ENCODE assay signal across 8 mouse cellular contexts in genomic region chr16:97534448-97534847, GRCm38 (mm10). TPM values are rescaled to one million over a fixed set of nuclear protein-coding genes. Genes with fewer than 3 reads are reported as not detected.
DNase-seq lines count a peak whose midpoint lies in the region; ATAC-seq and TF ChIP-seq lines count a peak whose summit lies in the region.

No protein-coding gene starts in this region.

- no peaks in the 10 kb centered on the region for H3K27me3 ChIP-seq in testis, adult 2 months (ENCODE audit: control insufficient read depth, insufficient read depth, low read length)
- no peaks in the 10 kb centered on the region for H3K27me3 ChIP-seq in limb, embryonic 15.5 days

- intact Hi-C loops in gastrocnemius, adult 2 months (cut with DNase I): no loop called here

- H3K4me2 ChIP-seq in limb, embryonic 15.5 days: peak overlapping the region; percentile 38

- WGBS in limb, embryonic 15.5 days: 46% methylated on average over 1 of the region's 1 CpGs

- H3K4me1 ChIP-seq in testis, adult 2 months (ENCODE audit: control insufficient read depth, insufficient read depth, low read length): peaks cover 5% of the 10 kb centered on the region; the same call in 1 of the 2 replicates
- peaks cover 28% of the 10 kb centered on the region for H3K4me1 ChIP-seq in limb, embryonic 15.5 days

- H3K9ac ChIP-seq in limb, embryonic 15.5 days: no peak overlapping the region

- H3K4me3 ChIP-seq in gastrocnemius, adult 2 months: peak overlapping the region; percentile 74
- no peak overlapping the region for H3K4me3 ChIP-seq in testis, adult 2 months (ENCODE audit: control insufficient read depth, low read depth, low read length)
- H3K4me3 ChIP-seq in limb, embryonic 15.5 days: no peak overlapping the region

- TF ChIP-seq POLR2A in testis, adult 2 months (IDR thresholded peaks at IDR 0.05; ENCODE audit: control insufficient read depth, low read depth, low read length): no peak

- no peaks in the 10 kb centered on the region for H3K36me3 ChIP-seq in testis, adult 2 months (ENCODE audit: control insufficient read depth, insufficient read depth, low read length)
- no peaks in the 10 kb centered on the region for H3K36me3 ChIP-seq in limb, embryonic 15.5 days

- no peak for ATAC-seq in limb, embryonic 15.5 days (ENCODE audit: insufficient number of reproducible peaks, low FRiP score, low TSS enrichment, low read depth)
- ATAC-seq in granulocyte monocyte progenitor cell, adult 5-6 weeks (replicated peaks; ENCODE audit: poor library complexity, severe bottlenecking): no peak
- ATAC-seq in megakaryocyte progenitor cell, adult 5-6 weeks (replicated peaks; ENCODE audit: poor library complexity): no peak

- no peaks in the 10 kb centered on the region for H3K9me3 ChIP-seq in limb, embryonic 15.5 days

- no peak for TF ChIP-seq CTCF in gastrocnemius, adult 2 months (IDR thresholded peaks at IDR 0.05)
- TF ChIP-seq CTCF in testis, adult 2 months (IDR thresholded peaks at IDR 0.05; ENCODE audit: control insufficient read depth, insufficient read depth, insufficient replicate concordance, low read depth, low read length): no peak

- no peak for DNase-seq in gastrocnemius, adult 2 months
- DNase-seq in gastrocnemius, postnatal 25 days: no peak
- no peak for DNase-seq in testis, postnatal 14 days (ENCODE audit: low spot score)
- no peak for DNase-seq in right cerebral cortex, postnatal 4 days

- H3K27ac ChIP-seq in gastrocnemius, adult 2 months: peak overlapping the region; percentile 90
- peak overlapping the region; percentile 81 for H3K27ac ChIP-seq in testis, adult 2 months (ENCODE audit: control insufficient read depth, insufficient read depth, low read depth, low read length)
- peak overlapping the region; percentile 82 for H3K27ac ChIP-seq in limb, embryonic 15.5 days

RNA-seq across cellular contexts. Expression of gene Fam3b, which starts 19.8 kb away (rescaled TPM):
- not detected for total RNA-seq in gastrocnemius, adult 2 months (2021)
- total RNA-seq in gastrocnemius, postnatal 25 days (2021): not detected
- polyA plus RNA-seq in testis, adult 2 months (2012; rRNA removed): 43.5 and 47.0 TPM in 2 replicates
- polyA plus RNA-seq in limb, embryonic 15.5 days (2015; fragmentation: Nextera tagmentation; extraction: Ambion mirVana): 2.2 and 3.1 TPM in 2 replicates
- total RNA-seq in granulocyte monocyte progenitor cell, adult 5-6 weeks (2014; fragmentation: Nextera tagmentation): 1.1 TPM in 1 of 2 replicates, not detected in the other
- total RNA-seq in granulocyte monocyte progenitor cell, adult 5-6 weeks (2017): 2.3 TPM in 1 of 2 replicates, not detected in the other
- total RNA-seq in megakaryocyte progenitor cell, adult 5-6 weeks (2015): 0.84 TPM in 1 of 2 replicates, not detected in the other
- 0.17 TPM in 1 of 2 replicates, not detected in the other for total RNA-seq in megakaryocyte progenitor cell, adult 5-6 weeks (2017)
